Mouse (Mus musculus) layer of hippocampus, adult 9-11 months (tissue): ENCODE data around the gene Kbtbd7.
"Not testable (repeated sequence)": the region's sequence is repeated elsewhere in the genome, so short reads cannot be mapped to it uniquely, and the experiment has no call there.

ENCODE experiments used
- DNase-seq: peaks from one replicate; pipeline ENCODE4 v3.0.0; 2022

Gene Kbtbd7

DNA sequence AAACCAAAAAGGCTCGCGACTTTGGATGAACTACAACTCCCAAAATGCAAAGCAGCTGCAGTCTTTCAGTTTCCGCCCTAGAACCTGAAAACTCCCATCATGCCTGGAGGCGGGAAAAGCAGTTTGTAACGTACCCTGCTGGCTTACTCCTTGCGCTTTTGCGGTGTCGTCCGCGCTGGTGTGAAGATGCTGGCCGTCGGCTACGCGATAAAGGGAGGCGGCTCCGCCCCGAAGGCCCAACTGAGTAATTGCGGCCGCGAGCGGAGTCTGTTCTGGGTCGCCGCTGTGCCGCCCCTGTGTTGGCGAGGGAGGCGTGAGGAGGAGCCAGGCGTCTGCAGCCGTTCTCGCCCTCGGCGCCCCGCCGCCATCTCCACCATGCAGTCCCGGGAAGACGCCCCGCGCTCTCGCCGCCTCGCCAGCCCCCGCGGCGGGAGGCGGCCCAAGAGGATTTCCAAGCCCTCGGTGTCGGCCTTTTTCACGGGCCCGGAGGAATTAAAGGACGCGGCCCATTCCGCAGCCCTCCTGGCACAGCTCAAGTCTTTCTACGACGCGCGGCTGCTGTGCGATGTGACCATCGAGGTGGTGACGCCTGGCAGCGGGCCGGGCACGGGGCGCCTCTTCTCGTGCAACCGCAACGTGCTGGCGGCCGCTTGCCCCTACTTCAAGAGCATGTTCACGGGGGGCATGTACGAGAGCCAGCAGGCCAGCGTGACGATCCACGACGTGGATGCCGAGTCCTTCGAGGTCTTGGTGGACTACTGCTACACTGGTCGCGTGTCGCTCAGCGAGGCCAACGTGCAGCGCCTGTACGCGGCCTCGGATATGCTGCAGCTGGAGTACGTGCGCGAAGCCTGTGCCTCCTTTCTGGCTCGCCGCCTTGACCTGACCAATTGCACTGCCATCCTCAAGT lies 25.6 kb downstream of the Kbtbd7 start, which contains the start of gene Kbtbd6:
Gene Kbtbd6, plus strand, starts transcription at position 155 of the 910 bp plus-strand sequence.
- DNase-seq: peak; percentile 77

DNA sequence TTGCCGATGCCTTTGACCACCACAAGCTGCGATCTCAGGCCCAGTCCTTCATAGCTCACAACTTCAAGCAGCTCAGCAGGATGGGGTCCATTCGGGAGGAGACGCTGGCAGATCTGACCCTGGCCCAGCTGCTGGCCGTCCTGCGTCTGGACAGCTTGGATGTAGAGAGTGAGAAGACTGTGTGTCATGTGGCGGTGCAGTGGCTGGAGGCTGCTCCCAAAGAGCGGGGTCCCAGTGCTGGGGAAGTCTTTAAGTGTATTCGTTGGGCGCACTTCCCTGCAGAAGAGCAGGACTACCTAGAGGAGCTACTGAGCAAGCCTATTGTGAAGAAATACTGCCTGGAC lies 26.3 kb downstream of the Kbtbd7 start:
- DNase-seq: not testable (repeated sequence)

- DNase-seq: no peak
Observed at GRCm38 (mm10) chr14:79460401-79460800, 34.1 kb downstream of the Kbtbd7 start.

- DNase-seq: no peak
Observed at GRCm38 (mm10) chr14:79460988-79461387, 34.7 kb downstream of the Kbtbd7 start.

- DNase-seq: no peak
Observed at GRCm38 (mm10) chr14:79465623-79466022, 39.3 kb downstream of the Kbtbd7 start.

DNA sequence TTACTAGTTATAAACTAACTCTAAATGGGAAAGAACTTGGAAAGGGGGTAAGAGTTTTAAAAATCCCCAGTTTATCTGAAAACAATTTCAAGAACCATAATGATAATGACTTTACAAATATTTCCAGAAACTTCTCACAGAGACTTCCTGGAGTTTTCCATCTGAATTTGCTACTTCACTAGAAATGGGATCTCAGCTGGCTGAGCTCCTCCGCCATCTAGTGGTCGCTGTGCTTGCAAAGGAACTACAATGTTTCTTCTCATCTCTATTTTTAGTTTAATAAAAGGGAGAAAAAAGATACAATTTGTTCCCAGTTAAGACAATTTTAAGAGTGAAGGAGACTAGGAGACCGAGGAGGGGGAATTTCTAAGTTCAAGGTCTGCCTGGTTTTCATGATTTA lies 41.3 kb downstream of the Kbtbd7 start:
- DNase-seq: peak; percentile 50

GRCm38 (mm10) chr14:79473384-79473783 lies 47.1 kb downstream of the Kbtbd7 start:
- no peak for DNase-seq
